Mouse (Mus musculus) adrenal gland, adult 18-20 months (tissue): ENCODE results near the gene Lins1. TPM values are rescaled to one million over a fixed set of nuclear protein-coding genes. Genes with fewer than 3 reads are reported as not detected.

Experiments
- DNase-seq, 2 experiments: peaks; one replicate each; pipeline ENCODE4 v3.0.0; 2021 to 2022; ENCODE audit warnings: low spot score in 2 of 2
- total RNA-seq, 2 experiments: library from RNA; stranded (reverse); gene quantifications; 1 replicate in 1 of 2; 2 replicates in 1 of 2; pipeline ENCODE4 v1.2.3; 2021

The Lins1 gene
- total RNA-seq, 2 experiments from 2014 or later, result 9.5 to 9.6 TPM

DNA sequence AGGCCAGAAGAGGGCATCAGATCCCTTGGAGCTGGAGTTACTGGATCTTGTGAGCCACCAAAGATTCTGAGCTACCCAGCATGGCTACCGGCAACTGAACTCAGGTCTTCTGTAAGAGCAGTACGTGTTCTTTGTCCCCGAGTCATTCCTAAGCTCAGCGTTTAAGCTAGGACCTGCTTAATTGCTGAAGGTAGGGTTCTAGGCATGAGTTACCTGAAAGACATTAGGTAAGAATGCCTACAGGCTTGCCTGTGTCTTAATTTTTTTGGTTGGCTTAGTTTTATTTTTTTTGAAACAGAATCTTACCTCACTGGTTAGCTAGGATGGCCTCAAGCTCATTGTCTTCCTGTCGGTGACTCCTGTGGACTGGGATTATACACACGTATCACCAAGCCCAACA, 38.4 kb downstream of the Lins1 start:
- no peak for DNase-seq

DNA sequence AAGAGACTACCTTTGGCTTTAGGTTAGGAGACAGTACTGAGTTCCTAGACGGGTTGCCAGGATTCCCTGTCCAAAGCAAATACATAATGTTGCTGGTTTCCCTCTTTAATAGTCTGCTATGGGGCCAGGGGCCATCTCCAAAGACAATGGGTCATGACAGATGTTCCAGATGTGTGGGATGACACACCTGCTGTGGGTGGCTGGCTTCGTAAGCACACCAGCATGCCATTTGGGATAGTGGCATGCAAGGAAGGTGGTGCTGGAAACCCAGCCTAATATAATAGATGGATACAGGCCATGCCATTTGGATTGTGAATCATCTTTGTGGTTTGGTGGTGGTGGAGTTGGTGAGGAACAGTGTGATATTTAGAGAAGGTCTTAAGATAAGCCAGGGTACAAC, 39.5 kb downstream of the Lins1 start:
- no peak for DNase-seq

DNA sequence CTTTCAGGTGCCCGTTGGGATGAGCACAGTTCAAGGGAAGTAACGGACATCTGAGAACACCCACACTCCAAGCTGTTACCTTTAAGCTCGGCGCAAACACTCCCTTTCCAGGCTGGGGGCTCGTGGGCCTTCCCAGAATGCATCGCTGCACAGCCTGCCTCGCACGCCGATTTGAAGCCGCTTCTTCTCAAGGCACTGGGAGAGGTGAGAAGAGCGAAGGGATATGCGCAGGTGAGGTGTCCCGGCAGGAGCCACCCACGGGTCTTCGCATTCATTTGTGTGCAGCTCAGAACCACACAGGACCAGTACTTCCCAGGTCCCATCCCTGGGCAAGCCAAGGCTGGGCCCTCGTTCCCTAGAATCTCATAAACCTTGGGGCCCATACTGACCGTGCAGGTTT, 43.7 kb downstream of the Lins1 start:
- no peak for DNase-seq

DNA sequence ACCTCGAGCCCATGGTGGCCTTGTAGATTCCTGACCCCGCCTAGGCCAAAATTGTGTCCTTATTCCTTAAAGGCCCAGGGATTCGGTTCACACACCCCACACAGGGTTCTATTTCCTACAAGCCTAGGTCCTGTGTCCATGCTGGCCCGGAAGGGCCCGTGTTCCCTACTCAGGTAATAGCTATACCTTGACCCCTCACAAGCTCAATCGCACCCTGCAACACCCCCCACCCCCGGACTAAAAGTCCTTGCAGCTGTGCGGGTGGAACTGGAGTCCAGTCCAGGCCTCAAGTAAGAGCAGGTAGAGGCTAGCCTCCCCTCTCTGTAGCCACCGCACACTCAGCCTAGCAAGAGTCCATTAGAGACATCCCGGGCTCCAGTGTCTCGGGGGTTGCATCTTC, 44.2 kb downstream of the Lins1 start:
- DNase-seq, result no peak

DNA sequence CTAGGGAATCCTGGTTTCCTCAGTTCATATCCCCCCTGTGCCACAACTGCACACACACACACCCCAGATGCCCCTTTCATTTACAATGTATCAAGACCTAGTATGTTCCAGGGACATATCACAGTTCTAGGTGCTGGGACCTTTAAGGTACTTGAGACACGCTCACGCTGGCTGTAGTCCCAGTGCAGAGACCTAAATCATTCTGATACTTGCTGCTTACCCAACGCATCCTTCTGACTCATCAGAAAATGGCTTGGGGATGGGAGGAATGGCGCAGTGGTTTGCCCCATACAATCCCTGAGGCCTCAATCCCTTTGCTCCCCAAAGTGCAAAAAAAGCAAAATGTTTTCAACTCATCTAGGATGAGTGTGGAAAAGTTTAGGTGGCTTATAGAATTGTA, 44.8 kb downstream of the Lins1 start:
- DNase-seq, result no peak

DNA sequence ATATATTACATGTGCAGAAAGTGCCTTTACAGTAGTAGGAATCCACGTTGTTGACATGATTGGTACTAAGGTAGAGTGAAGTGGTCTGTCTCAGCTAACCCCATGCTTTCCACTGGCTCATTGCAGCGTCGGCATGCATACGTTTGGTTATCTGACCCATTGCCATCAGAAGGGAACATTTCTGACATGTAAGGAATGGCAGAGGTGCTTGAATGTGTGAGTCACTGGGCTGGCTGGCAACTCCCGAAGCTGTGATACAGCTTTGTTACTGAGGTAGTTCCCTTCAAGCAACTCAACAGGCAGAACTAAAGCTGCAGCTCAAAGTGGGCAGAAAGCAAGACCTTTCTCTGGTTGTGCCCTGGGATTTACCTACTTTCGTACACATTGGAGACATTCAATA, 45.3 kb downstream of the Lins1 start:
- no peak for DNase-seq

DNA sequence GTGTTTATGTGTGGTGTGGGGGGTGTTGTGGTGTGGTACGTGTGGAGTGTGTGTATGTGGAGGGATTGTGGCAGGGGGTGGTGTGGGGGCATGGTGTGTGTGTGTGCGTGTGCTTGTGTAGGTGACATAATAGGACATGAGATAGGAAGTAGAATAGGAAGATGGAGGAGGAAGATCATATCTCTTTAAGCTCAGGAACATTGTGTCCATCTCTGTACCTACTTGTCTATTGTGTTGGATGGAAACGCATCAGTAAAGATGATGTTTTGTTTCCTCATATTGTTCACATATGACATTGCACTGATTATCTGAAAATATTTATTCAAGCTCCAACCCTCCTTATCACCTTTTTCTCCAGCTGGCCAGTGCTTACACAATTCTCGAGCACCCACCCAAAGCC, 47.7 kb downstream of the Lins1 start:
- no peak for DNase-seq

DNA sequence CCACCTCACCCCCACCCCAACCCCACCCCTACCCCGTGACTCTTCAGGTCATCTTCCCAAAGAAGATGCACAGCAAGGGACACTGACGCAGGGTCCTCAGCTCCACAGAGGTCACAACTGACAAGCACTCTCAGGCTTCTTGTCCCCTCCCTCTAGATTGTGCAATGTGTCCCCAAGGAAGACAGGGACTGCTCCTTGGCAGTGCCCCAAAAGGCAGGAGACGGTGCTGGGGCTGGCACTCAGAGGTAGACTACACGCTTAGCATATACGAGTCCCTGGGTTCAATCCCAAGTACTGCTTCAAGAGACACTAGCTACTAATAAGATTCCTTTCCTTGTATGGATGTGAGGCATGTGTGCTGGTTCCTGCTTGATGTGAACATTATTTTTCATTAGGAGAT, 51.3 kb downstream of the Lins1 start:
- no peak for DNase-seq

DNA sequence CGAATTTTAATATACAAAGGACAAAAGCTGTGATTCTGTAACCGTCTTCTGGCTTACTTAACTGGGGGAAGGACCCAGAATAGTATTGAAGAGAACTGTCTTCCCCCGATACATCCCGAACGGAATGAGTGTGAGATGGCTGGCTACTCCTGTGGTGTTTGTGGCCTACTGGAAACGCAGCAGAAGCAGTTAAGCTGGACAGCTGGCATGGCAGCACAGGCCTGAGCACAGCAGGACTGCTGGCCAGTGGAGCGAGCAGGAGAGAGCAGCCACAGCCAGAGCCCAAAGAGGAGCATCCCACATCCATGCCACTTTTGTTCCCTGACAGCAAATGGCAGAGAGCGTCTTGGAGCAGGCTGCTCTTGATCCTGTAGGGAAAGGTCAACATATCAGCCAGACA, 51.7 kb downstream of the Lins1 start:
- no peak for DNase-seq

DNA sequence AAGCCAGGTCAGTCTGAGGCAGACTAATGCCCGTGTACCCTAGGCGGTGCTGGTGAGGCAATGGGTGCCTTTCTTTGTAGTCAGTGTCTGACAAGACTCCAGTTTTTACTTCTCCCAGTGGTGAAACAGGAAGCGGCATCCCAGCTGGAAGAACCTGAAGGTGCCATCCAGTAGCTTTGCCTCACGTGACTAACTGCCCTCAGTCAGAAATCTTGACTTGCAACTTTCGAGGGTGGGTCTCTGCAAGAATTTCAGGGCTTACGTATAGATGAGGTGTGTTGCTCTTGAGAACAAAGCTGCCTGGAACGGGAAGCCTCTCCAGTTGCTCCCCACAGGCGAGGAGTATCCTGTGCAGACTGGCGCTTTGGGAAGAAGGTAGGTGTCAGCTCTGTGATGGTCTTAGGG, 53.7 kb downstream of the Lins1 start, which contains the start of gene Cers3:
Cers3 (plus strand) TSS at position 128 of the 405 bp plus-strand sequence.
- DNase-seq, result no peak

DNA sequence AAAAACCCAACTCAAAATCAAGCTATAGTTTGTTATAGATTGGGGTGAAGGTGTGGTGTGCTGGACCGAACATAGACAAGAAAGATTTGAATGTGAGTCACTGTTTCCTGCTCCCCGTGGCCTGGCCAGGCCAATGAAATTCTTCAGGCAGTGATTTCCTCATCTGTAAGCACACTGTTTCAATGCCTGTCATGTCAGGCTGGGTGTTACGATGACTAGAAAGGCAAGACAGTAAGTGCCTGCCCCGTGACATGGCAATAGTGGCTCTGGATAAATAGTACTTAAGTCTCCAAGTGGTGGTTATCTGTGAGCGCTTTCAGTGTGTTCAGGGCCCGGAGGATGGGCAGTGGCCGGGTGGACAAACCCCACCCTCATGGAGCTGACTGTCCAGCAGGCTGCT, 57.3 kb downstream of the Lins1 start:
- DNase-seq, result no peak

DNA sequence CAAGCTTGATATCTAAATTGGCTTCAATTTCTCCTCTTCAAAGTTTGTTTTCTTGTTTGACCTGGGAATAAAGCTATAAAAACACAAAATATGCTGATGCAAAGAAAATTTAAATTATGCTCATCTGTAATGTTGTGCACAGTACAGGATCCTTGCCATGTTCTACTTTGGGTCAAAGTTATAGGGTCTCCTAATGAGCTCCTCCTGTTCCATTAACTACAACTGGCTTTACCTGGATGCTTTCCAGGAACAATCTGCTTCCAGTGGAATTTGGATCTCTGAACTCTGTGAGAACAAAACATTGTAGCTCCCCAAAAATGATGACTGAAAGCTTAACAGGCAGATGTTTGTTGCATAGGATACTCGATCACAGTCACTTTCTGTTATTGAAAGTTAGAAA, 60.3 kb downstream of the Lins1 start:
- DNase-seq, result no peak

DNA sequence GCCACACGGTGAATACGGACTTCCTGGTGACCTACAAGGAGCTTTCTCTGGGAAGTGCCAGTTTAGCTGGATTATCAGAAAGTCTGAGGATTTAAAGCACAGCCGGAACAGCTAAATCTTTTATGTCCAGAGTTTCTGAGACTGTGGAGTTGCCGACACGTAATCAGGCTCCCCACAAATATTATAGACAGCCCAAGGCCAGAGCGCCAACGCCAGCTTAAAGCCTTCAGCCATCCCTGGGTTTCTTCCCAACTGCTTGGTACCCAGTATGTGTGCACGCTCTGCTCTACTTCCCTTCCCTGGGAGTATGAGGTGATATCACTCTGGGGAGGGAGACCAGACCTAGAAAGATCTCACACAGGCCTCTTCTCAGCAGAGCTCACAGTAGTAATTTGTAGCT, 64.1 kb downstream of the Lins1 start:
- DNase-seq, result peak in 1 of 2 experiments; percentile 19

DNA sequence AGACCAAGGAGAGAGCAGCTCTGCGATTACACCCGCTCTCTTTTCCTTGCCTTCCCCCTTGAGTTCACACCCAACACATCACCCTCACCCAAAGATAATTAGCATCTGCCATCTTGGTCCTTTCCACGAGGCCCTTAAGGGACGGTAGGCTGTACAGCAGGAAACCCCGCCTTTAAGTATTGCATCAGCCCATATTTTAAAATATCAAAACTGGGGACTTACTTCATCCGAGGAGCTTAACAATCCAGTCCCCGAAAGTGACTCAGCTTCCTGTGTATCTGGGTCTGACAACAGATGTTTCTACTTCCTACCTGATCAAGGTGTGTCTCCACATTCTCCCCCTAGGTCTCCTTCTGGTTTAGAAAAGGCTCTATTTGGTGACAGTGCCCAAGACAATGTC, 65.9 kb downstream of the Lins1 start:
- DNase-seq, result no peak

Other genes with a start within 250 kb of the Lins1 start
- 10 to 100 TPM; 12.8 to 13.7 TPM for gene Asb7, start 293 bp upstream of the Lins1 start, total RNA-seq
- gene Cers3, start 53.6 kb downstream of the Lins1 start, total RNA-seq, result under 1 TPM; 0.10 to 0.23 TPM
- gene Adamts17, start 149.8 kb downstream of the Lins1 start, total RNA-seq, result 1 to 10 TPM; 2.3 to 3.1 TPM